Mouse (Mus musculus): ENCODE measurements around the gene Gart. TPM values are rescaled to one million over a fixed set of nuclear protein-coding genes. Genes with fewer than 3 reads are reported as not detected.
A peak's percentile ranks its signal among the peaks of the same experiment; 100 is the strongest.

The Gart gene
- polyA plus RNA-seq, 1 experiment, result 27.4 TPM

DNA sequence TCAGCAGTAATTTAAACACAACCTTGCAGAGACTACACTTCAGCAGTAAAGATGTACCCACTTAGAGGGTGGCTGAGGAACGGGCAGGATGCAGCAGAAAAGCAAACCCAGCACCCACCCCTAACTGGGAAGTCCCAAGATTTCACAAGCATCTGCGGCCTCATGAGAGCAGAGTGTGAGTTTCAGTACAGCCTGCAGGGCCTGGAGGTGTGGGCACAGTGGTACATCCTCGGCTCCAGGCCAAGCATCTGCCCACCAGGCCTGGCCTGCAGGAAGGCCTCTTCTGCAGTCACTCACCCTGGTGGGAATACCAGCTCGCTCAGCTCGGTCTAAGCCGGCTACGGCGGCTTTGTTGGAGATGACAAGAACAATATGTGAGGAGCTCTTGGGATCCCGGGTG is 23.7 kb downstream of the Gart start:
- H3K36me3 ChIP-seq (ENCODE audit: control insufficient read depth), result peaks cover 85% of the 10 kb centered on the region
- H3K9me3 ChIP-seq (ENCODE audit: control insufficient read depth, low read length), result no peaks in the 10 kb centered on the region
- peaks cover 3% of the 10 kb centered on the region for H3K27me3 ChIP-seq (ENCODE audit: control insufficient read depth)

DNA sequence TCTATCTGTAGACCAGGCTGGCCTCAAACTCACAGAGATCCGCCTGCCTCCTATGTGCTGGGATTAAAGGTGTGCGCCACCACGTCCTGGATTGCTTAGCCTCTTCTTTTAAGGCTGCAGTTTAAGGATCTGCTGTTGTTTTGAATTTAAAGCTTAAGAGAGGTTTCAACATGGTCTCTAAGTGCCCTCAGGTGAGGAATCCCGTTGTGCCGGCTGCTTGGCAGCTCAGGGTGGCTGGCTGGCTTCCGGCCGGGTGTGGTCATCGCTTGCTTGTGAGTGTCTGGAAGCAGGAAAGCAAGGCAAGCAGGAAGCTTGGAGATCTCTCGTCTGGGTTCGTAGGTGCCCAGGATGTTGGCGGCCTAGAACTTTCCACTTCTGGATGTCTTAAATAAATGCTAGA is 25.8 kb downstream of the Gart start:
- peaks cover 13% of the 10 kb centered on the region for H3K4me1 ChIP-seq (ENCODE audit: control insufficient read depth)
- peaks cover 6% of the 10 kb centered on the region for H3K27me3 ChIP-seq (ENCODE audit: control insufficient read depth)
- no peak for TF ChIP-seq GATA1 (IDR thresholded peaks at IDR 0.05; ENCODE audit: low read length)
- TF ChIP-seq TAL1 (IDR thresholded peaks at IDR 0.05; ENCODE audit: low read length), result no peak
- no peaks in the 10 kb centered on the region for H3K9me3 ChIP-seq (ENCODE audit: control insufficient read depth, low read length)
- H3K36me3 ChIP-seq (ENCODE audit: control insufficient read depth), result peaks cover 66% of the 10 kb centered on the region
- H3K4me3 ChIP-seq (replicated peaks), result no peak overlapping the region

More for the DNA sequence above, 23.7 kb downstream of the Gart start:
- Histone ChIP-seq H3K4me1 (ENCODE audit: control insufficient read depth) (peaks cover 10% of the 10 kb centered on the region), H3K4me3 (replicated peaks) (no peak overlapping the region)
- no peak for TF ChIP-seq GATA1 (IDR thresholded peaks at IDR 0.05; ENCODE audit: low read length)
- no peak for TF ChIP-seq TAL1 (IDR thresholded peaks at IDR 0.05; ENCODE audit: low read length)

DNA sequence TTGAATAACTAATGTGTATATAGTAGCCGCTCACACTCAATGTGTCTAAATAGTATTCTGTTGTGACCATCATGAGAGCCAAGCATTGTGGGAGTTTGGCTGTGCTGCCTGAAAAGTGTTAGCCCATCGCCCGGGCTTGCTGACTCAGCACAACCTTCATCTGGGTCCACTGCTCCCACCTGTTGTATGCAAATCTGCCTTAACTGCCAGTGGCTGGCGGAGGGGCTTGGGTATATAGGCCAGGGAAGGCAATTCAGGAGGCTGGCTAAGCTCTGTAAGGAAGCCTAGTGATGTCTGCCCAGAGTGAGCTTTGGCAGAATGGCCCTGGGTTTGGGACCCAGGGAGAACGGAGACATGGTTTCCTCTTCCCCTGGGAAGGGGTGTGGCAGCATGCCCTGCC is 26.6 kb downstream of the Gart start:
- Histone ChIP-seq H3K9me3 (ENCODE audit: control insufficient read depth, low read length) (no peaks in the 10 kb centered on the region), H3K36me3 (ENCODE audit: control insufficient read depth) (peaks cover 58% of the 10 kb centered on the region), H3K4me3 (replicated peaks) (no peak overlapping the region), H3K27me3 (ENCODE audit: control insufficient read depth) (peaks cover 6% of the 10 kb centered on the region), H3K4me1 (ENCODE audit: control insufficient read depth) (peaks cover 13% of the 10 kb centered on the region)
- TF ChIP-seq GATA1 (IDR thresholded peaks at IDR 0.05; ENCODE audit: low read length) (no peak), TAL1 (IDR thresholded peaks at IDR 0.05; ENCODE audit: low read length) (no peak)

DNA sequence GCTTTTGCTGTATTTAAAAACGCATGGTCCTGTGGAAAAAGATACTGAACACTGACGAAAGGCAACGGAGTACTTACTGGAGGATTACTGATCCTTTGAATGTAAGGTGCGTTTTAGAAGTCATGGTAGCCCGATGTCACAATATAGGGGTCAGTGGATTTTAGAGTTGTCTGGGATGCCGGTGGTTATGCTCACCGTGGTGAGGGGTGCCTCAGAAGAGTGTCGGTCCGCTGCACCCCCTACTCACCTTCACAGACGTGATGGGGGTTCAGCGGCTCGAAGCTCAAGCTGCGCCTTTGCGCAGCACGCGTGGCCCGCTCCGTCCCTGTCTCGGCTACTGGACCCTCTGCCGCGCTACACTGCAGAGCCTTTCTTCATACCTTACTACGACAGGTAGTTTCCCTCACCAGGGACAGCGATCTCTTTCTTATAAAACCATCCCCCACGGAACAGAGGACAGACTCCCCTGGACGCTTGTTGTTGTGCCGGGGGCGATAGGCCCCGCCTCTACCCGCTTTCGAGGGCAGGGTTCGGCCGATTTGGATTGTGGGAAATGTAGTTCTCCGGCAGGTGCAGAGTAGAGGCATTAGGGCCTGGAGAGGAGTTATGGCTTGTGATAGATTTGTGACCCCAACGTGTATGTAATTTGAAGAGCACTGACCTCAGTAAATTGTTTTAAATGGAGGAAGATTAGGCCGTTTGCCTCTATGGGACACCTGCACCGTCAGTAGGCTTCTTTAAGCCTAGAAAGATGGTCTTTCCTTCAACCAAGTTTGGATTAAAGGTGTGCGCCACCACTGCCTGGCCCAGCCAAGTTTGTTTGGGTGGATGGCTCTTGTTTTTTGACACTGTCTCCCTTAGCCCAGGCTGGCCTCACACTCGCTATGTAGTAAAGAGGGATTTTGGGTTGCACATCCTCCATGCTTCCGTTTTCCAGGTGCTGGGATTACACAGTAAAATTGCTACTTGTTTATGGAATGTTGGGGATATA is 27.9 kb downstream of the Gart start, which contains the start of gene Dnajc28:
Gene Dnajc28 (minus strand): TSS at position 516 of the 991 bp plus-strand sequence.
- Histone ChIP-seq H3K27me3 (ENCODE audit: control insufficient read depth) (peaks cover 6% of the 10 kb centered on the region), H3K36me3 (ENCODE audit: control insufficient read depth) (peaks cover 45% of the 10 kb centered on the region), H3K4me3 (replicated peaks) (peak within 1 kb of the TSS; percentile 80), H3K9me3 (ENCODE audit: control insufficient read depth, low read length) (no peaks in the 10 kb centered on the region), H3K4me1 (ENCODE audit: control insufficient read depth) (peaks cover 13% of the 10 kb centered on the region)
- no peak for TF ChIP-seq TAL1 (IDR thresholded peaks at IDR 0.05; ENCODE audit: low read length)
- TF ChIP-seq GATA1 (IDR thresholded peaks at IDR 0.05; ENCODE audit: low read length), result no peak

DNA sequence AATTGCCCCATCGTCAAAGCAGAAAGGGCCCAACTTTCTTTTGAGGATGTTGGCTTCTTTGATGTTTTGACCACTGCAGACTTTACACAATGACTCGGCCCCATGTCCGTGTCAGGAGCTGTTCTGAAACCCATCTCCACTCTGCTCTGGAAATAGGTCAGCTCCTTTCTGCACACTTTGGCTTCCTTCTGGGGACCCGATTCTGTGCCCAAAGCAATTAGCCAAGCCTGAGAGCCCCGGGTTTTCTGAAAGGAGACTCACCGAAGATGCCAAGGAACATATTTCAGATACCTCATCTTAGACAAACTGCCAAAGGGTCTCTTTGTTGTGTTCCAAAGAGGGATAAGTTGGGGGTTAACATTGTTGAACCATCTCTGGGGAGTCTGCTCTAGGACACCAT is 32.2 kb downstream of the Gart start:
- Histone ChIP-seq H3K27me3 (ENCODE audit: control insufficient read depth) (peaks cover 6% of the 10 kb centered on the region), H3K9me3 (ENCODE audit: control insufficient read depth, low read length) (no peaks in the 10 kb centered on the region), H3K4me1 (ENCODE audit: control insufficient read depth) (peaks cover 13% of the 10 kb centered on the region), H3K4me3 (replicated peaks) (no peak overlapping the region), H3K36me3 (ENCODE audit: control insufficient read depth) (peaks cover 3% of the 10 kb centered on the region; the same call in 1 of the 2 replicates)
- TF ChIP-seq GATA1 (IDR thresholded peaks at IDR 0.05; ENCODE audit: low read length), result no peak
- TF ChIP-seq TAL1 (IDR thresholded peaks at IDR 0.05; ENCODE audit: low read length), result no peak

DNA sequence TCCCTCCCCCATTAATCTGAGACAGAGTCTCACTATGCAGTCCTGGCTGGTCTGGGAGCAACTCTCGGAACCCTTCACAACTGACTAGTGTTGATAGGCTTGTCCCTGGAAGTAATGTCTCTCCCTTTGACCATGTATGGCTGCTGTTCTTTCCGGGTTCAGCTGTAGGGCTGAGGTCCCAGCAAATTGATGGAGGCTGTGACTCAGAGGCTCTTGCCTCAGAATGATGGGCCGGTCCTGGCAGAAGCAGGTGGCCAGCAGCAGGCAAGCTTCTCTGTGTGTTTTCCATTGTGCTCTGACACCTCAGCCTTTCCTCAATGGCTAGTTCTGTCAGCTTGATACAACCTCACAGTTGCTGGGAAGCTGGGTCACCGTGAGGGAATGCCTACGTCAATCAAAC is 34.2 kb downstream of the Gart start:
- H3K9me3 ChIP-seq (ENCODE audit: control insufficient read depth, low read length), result no peaks in the 10 kb centered on the region
- no peaks in the 10 kb centered on the region for H3K36me3 ChIP-seq (ENCODE audit: control insufficient read depth)
- H3K27me3 ChIP-seq (ENCODE audit: control insufficient read depth), result peaks cover 3% of the 10 kb centered on the region
- TF ChIP-seq GATA1 (IDR thresholded peaks at IDR 0.05; ENCODE audit: low read length) (no peak), TAL1 (IDR thresholded peaks at IDR 0.05; ENCODE audit: low read length) (no peak)
- H3K4me1 ChIP-seq (ENCODE audit: control insufficient read depth), result no peaks in the 10 kb centered on the region
- H3K4me3 ChIP-seq (replicated peaks), result no peak overlapping the region

DNA sequence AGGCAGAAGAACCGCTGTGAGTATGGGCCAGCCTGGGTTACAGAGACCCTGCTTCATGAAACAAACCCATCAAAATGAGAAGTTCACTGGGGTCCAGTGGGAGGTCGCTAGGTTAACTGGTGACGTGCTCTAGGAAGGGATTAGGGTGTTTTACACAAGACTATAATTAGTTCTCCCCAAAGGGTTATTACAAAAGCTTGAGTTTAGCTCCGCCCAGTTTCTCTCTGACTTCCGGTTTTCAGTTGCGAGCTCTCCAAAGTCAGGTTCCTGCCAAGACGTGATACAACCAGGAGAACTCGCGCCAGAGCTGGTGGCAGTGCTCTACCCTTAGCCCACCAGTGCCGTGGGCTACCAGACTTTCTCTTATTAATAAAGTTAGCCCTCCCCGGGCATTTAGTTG is 35.5 kb downstream of the Gart start:
- H3K36me3 ChIP-seq (ENCODE audit: control insufficient read depth), result no peaks in the 10 kb centered on the region
- no peaks in the 10 kb centered on the region for H3K4me1 ChIP-seq (ENCODE audit: control insufficient read depth)
- H3K4me3 ChIP-seq (replicated peaks), result no peak overlapping the region
- TF ChIP-seq TAL1 (IDR thresholded peaks at IDR 0.05; ENCODE audit: low read length) (no peak), GATA1 (IDR thresholded peaks at IDR 0.05; ENCODE audit: low read length) (no peak)
- no peaks in the 10 kb centered on the region for H3K27me3 ChIP-seq (ENCODE audit: control insufficient read depth)
- H3K9me3 ChIP-seq (ENCODE audit: control insufficient read depth, low read length), result no peaks in the 10 kb centered on the region

DNA sequence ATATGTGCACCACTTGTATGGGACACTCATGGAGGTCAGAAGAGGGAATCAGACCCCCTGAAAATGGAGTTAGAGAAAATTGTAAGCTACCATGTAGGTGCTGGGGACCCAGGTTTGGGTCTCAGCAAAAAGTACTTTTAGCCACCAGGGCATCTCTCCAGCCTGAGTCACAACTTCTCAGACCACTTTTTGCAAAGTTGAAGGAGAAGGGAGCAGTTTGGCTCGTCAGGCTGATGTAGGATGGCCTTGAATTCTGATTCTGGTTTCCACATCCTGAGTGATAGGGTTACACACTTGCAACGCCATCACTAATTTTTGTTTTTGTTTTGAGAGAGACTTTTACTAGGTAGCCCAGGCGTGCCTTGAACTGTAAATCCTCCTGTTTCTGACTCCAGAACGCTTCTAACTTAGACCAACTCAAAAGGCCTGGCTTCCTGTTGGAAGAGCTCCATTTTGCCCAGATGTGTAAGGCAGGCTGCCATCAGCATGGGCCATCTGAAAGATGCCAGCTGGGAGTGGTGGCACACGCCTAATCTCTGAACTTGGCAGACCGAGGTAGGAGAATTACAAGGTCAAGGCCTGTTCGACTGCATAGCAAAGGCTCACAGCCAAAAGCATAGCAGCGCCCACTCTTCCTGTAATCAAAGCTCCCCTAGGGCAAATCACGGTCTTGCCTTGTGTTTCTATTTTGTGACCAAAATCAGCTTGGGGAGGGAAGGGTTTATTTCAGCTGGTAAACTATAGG is 37.1 kb downstream of the Gart start:
- H3K27me3 ChIP-seq (ENCODE audit: control insufficient read depth), result no peaks in the 10 kb centered on the region

DNA sequence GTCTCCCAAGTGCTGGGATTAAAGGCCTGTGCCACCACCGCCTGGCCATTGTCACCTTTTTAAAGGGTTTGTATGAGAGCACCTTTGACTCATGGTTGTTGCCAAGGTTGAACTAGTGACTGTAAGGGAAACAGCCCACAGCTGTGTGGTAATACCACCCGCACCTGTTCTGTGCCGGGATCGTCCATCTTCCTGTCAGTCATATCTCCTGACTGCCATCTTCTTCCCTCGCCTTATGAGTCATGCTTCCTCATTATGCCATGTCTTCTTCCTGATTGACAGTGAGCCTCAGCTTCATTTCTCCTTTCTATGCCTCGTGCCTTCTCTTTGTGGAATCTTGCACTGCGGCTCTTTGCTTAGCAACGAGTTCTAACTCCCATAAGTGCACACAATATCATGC is 39.8 kb downstream of the Gart start:
- H3K27me3 ChIP-seq (ENCODE audit: control insufficient read depth), result peaks cover 5% of the 10 kb centered on the region

More for the DNA sequence above, 37.1 kb downstream of the Gart start:
- no peaks in the 10 kb centered on the region for H3K9me3 ChIP-seq (ENCODE audit: control insufficient read depth, low read length)
- TF ChIP-seq TAL1 (IDR thresholded peaks at IDR 0.05; ENCODE audit: low read length) (no peak), GATA1 (IDR thresholded peaks at IDR 0.05; ENCODE audit: low read length) (no peak)
- no peaks in the 10 kb centered on the region for H3K36me3 ChIP-seq (ENCODE audit: control insufficient read depth)
- no peak overlapping the region for H3K4me3 ChIP-seq (replicated peaks)
- no peaks in the 10 kb centered on the region for H3K4me1 ChIP-seq (ENCODE audit: control insufficient read depth)

More for the DNA sequence above, 39.8 kb downstream of the Gart start:
- Histone ChIP-seq H3K4me1 (ENCODE audit: control insufficient read depth) (no peaks in the 10 kb centered on the region), H3K36me3 (ENCODE audit: control insufficient read depth) (no peaks in the 10 kb centered on the region), H3K4me3 (replicated peaks) (no peak overlapping the region), H3K9me3 (ENCODE audit: control insufficient read depth, low read length) (no peaks in the 10 kb centered on the region)
- no peak for TF ChIP-seq GATA1 (IDR thresholded peaks at IDR 0.05; ENCODE audit: low read length)
- TF ChIP-seq TAL1 (IDR thresholded peaks at IDR 0.05; ENCODE audit: low read length), result no peak

Measured in erythroblast, embryonic 14.5 days (primary cell).